Mouse (Mus musculus) ES-CJ7 (cell line): Measurements from ENCODE around the gene Gnb1l.
A peak's percentile ranks its signal among the peaks of the same experiment; 100 is the strongest.

ENCODE experiments used
- DNase-seq: peaks from one replicate; pipeline ENCODE4 v3.0.0; 2011; ENCODE audit warnings: low read depth, low spot score

The Gnb1l gene

DNA sequence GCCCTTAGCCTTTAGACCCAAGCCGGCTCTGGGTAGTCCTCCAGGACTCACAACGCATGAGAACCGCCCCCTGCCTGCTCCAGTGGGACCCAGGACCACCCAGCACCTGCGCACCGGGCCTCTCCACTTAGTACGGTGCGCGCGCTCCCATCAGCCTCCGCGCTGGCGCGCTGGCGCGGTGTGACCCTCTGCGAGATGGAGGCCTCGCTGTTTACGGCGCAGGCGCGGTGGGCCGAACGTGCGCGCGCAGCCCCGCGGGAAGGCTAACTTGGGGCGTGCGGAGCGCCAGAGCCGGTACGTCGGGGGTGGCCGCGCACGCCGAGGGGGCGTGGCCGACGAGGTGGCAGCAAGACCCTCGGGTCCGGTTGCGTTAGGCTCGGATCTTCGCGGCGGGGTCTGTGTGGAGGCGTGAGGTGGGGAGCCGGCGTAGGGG is at the start of gene Gnb1l, which contains the start of gene Rtl10:
TSS of gene Gnb1l (plus strand) at position 156 of the 433 bp plus-strand sequence.
TSS of gene Rtl10 (plus strand) at position 344 of the 433 bp plus-strand sequence.
- DNase-seq, result peak; percentile 97

- no peak for DNase-seq
Observed at GRCm38 (mm10) chr16:18449005-18449404, 49.5 kb upstream of the Gnb1l start.

GRCm38 (mm10) chr16:18451486-18452181 is 46.9 kb upstream of the Gnb1l start:
- no peak for DNase-seq

DNA sequence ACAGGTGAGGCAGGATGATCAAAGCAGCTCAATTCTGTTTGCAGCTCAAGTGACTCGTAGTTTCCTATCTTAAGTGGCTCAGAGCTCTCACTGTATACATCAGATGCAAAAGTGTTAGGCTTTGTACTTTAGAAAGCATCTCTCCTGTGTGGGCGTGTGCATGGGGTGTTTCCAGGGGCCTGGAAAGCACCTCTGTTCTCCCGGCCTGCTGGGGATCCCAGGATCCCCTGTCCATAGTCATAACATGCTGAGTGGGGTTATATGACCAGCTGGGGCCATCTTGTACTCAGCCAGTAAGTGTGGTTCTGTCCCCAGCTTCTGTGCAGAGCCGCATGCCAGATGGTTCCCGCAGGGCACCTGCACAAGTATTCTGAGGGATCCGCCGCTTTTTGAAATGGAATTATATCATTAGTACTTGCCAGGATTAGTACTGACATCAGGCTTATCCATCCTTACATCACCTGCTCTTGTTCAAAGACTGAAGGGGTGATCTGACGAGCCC is 46.1 kb upstream of the Gnb1l start:
- DNase-seq, result no peak

DNA sequence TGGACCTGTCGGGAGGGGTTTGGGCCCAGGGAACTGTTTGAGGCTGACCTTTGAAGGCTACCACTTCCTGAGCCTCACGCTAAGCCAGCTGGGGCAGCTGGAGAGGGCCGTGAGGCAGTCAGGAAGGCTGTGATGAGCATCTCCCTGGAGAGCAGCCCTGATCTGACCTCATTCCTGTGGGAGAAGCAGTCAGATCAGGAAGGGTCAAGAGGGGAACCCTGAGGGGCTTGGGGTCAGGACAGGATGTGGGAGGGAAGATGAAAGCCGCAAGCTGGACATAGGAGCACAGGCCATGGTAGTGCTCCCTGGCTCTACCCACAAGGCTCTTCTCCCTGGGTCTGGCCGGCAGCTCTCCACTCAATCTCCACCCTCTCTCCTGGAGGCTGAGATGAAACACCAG is 44.7 kb upstream of the Gnb1l start:
- no peak for DNase-seq

GRCm38 (mm10) chr16:18455407-18455806 is 43.1 kb upstream of the Gnb1l start:
- DNase-seq, result no peak

- no peak for DNase-seq
Observed at GRCm38 (mm10) chr16:18458661-18459060, 39.9 kb upstream of the Gnb1l start.

- DNase-seq, result no peak
Observed at GRCm38 (mm10) chr16:18459335-18459954, 39.1 kb upstream of the Gnb1l start.

DNA sequence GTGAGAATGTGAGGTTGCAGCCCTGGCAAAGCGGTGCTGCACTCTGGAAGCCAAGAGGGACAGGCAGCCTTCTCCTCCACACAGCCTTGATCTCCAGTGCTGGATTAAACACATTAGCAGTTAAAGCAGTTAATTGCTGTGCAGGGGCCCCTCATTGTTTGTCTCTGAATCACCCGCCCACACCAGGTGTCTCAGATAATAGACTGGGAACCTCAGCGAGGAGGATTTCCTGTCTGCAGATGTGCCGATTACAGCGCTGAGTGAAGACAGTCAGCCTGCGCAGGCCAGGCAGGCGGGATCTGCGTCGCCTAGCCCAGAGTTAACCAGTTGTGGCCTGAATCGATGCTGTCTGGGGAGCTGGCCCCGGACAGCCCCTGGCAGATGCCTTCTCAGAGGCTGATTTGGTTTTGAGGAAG is 38.5 kb upstream of the Gnb1l start:
- DNase-seq, result peak; percentile 82

DNA sequence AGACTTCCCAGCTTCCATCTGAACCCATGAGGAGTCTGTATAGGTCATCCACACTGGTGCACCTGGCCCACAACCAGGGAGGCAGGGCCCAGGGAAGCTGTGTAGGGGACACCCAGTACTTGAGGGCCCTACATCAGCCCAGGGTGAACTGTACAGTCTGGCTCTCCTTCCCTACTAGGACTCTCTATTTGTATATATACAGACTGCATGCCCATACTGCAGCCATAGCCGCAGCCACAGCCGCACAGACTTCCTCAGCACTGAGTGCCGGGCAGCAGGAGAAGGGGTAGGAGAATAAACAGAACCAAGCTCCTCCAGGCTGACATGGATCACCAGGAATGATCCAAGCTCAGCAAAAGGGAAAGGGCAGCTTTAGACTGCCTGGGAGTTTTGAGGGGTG is 37.7 kb upstream of the Gnb1l start:
- DNase-seq, result no peak

- no peak for DNase-seq
Observed at GRCm38 (mm10) chr16:18462031-18462430, 36.5 kb upstream of the Gnb1l start.

- DNase-seq, result no peak
Observed at GRCm38 (mm10) chr16:18462598-18462997, 35.9 kb upstream of the Gnb1l start.

DNA sequence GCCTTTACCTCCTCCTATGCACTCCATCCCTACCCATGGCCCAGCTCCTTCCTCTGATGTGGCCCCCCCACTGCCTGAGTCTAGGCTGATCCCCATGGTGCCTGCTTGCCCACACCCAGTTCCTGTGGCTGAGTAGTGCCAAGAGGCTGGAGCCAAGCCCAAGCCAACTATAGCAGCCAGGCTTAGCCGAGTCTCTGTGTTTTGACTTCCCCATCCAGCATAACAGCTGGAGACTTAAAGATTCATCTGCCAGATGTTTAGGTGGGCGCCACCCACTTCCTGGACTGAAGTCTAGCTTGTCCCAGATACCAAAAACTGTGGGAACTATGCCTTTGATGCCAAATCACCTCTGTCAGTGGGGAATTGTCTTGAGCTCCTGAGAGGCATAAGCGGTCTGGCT is 34.2 kb upstream of the Gnb1l start:
- DNase-seq, result no peak

DNA sequence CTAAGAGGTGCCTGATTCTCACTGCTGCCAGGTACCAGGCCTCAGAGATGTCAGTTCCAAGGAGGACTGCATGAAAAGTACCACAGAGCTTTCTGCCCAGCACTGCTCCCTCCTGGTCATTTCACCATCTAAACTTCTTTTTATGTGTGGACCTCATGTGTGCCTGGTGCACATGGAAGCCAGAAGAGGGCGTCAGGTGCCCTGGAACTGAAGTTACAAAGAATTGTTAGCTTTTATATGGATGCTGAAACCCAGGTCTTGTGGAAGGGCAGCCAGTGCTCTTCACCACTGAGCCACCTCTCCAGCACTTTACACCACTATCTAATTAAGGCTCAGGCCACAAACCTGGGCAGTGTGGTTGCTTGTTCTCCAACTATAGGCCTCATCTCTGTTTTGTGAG is 27.7 kb upstream of the Gnb1l start:
- peak; percentile 40 for DNase-seq

DNA sequence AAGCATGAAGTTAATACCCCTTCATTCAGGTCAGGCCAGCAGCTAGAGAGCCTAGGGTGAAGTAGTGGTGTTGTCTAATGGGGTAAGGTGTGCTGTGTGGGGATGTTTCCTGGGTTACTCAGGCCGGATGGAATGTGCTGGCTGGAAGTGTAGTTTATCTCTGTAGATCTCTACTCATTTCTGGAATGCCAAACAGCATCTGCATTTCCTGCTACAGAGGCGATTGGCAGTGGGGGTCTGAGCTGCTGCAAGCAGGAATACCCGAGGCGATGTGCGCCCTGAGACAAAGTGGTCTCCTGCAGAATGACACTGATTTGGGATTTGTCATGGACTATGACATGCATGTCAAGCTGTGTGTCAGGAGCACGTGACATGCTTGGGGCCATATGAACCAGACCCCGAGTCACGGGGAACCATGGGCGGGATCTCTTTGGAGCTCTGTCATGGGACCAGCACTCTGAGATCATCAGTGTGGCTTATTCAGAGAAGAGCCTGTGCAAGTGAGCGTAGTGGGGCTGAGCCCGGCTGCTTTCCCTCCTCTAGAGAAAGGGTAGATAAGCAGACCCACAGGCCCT is 27.0 kb upstream of the Gnb1l start:
- no peak for DNase-seq

- DNase-seq, result no peak
Observed at GRCm38 (mm10) chr16:18471976-18472375, 26.5 kb upstream of the Gnb1l start.

- DNase-seq, result no peak
Observed at GRCm38 (mm10) chr16:18472416-18472815, 26.1 kb upstream of the Gnb1l start.

GRCm38 (mm10) chr16:18472976-18473375 is 25.5 kb upstream of the Gnb1l start:
- no peak for DNase-seq

- DNase-seq, result no peak
Observed at GRCm38 (mm10) chr16:18474021-18474420, 24.5 kb upstream of the Gnb1l start.

- DNase-seq, result no peak
Observed at GRCm38 (mm10) chr16:18477996-18478395, 20.5 kb upstream of the Gnb1l start.

- DNase-seq, result peak; percentile 79
Observed at GRCm38 (mm10) chr16:18479667-18480066, 18.8 kb upstream of the Gnb1l start.

- DNase-seq, result no peak
Observed at GRCm38 (mm10) chr16:18480933-18481485, 17.5 kb upstream of the Gnb1l start.
